Mouse (Mus musculus) left cerebral cortex, adult 2 months (tissue): Measurements from ENCODE around the gene Pcdh7. TPM values are rescaled to one million over a fixed set of nuclear protein-coding genes. Genes with fewer than 3 reads are reported as not detected.

Source experiments
- DNase-seq, 2 experiments: peaks; one replicate each; pipeline ENCODE4 v3.0.0; 2021 to 2022; ENCODE audit warnings: low spot score in 2 of 2, mixed read lengths in 1 of 2; ENCODE audit errors: extremely low spot score in 1 of 2
- H3K27ac ChIP-seq: fragments of 200-600 bp; 2 replicates; pipeline ENCODE4 v1.8.1; 2022
- H3K4me3 ChIP-seq: fragments of 200-600 bp; 2 replicates; pipeline ENCODE4 v1.8.1; 2022
- CTCF ChIP-seq: fragments of 200-600 bp; IDR thresholded peaks from 2 replicates; pipeline ENCODE4 v1.8.1; 2022; ENCODE audit warnings: antibody characterized with exemption, mild to moderate bottlenecking, moderate library complexity
- intact Hi-C: fragments of 180-260 bp; cut with DNase I; formaldehyde crosslinking; loops from one replicate; pipeline ENCODE4 v1.15.1; 2025
- total RNA-seq, 2 experiments: library from RNA; stranded (reverse); gene quantifications; 2 replicates each; pipeline ENCODE4 v1.2.3; 2021

Gene Pcdh7
- total RNA-seq, 2 experiments from 2014 or later = 169 to 170 TPM

DNA sequence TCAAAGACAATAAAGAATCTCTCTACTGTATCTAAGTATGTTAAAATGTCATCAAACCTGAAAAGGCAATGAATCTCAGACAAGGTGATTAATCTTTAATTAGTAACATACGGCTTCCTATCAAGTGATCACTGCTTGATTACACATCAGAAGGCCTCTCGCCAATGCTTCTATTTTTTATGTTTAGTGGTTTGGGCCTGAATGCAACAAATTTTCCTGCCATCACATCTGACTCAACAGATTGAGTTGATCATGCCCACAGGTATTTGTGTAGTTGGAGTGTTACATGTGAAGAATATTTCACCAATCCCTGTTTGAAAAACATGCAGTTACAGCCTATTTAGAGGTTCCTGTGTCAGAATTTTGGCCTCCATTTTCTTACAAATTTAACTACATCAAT, 225.8 kb downstream of the Pcdh7 start:
- TF ChIP-seq CTCF = no peak

DNA sequence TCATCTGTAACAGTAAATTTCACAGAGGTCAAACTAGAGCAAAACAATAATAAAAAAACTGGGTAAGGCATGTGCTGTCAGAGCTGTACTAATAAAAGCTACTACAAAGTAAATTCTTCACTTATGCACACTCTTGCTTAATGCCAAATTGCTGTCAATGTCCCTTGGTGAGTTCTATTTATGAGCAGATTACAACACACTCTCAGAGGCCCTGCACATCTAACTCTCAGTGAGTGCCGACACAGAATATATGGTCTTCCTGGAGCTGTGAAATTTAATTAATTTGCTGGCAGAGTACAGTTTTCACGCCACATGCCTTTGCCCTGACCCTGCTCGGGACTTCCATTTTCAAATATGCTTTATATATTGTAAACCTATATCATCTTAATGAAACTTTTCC, 227.7 kb downstream of the Pcdh7 start:
- intact Hi-C loops = loop anchor here (5.0 kb wide), 1 partner anchor 228 kb away; the partner anchor contains the start of gene Pcdh7
- Histone ChIP-seq H3K27ac (no peak overlapping the region), H3K4me3 (no peak overlapping the region)
- TF ChIP-seq CTCF = no peak
- DNase-seq = no peak

More for the DNA sequence above, 225.8 kb downstream of the Pcdh7 start:
- DNase-seq = no peak
- H3K27ac ChIP-seq = no peak overlapping the region
- intact Hi-C loops = no loop called here
- no peak overlapping the region for H3K4me3 ChIP-seq

DNA sequence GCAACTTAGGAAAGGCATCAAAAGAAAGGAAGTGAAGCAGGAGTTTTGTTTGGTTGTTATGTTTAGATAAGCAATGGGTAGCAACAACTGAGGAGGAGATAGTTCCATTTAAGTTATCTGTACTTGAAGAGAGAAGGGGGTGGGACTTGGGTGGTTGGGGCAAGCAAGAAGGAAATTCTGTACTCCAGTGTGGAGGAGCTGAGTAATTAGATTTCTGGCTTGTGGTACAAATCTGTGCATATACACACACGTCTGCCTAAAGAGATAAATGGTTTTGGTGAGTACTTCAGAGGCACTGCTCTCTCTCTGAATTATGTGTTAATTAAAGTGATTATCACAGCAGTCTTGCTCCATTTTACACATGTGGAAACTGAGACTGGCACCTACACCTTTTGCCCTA, 241.6 kb downstream of the Pcdh7 start:
- no peak overlapping the region for H3K27ac ChIP-seq
- no peak for DNase-seq
- intact Hi-C loops = no loop called here
- no peak for TF ChIP-seq CTCF
- no peak overlapping the region for H3K4me3 ChIP-seq

DNA sequence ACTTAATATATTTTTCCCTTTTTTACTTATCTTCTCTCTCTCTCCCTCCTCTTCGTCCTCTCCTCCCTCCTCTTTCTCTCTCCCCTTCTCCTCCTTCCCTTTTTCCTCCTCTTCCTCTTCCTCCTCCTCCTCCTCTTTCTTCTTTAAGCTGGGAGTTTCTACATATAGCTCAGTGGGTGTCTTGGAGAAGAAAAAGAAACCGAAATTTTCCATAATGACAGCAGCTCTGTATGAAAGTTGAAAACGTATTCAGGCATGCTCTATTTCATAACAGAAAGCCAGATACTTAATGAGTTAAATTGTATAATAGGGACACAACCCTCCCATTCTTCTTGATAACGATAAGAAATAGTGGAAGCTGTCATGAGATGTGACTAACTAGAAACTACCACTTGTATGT, 246.0 kb downstream of the Pcdh7 start:
- Histone ChIP-seq H3K4me3 (no peak overlapping the region), H3K27ac (peak overlapping the region; percentile 37; the same call in 1 of the 2 replicates)
- no peak for TF ChIP-seq CTCF
- intact Hi-C loops = loop anchor here (10.0 kb wide), 1 partner anchor 151 kb away; no protein-coding TSS in a partner anchor
- DNase-seq = no peak

DNA sequence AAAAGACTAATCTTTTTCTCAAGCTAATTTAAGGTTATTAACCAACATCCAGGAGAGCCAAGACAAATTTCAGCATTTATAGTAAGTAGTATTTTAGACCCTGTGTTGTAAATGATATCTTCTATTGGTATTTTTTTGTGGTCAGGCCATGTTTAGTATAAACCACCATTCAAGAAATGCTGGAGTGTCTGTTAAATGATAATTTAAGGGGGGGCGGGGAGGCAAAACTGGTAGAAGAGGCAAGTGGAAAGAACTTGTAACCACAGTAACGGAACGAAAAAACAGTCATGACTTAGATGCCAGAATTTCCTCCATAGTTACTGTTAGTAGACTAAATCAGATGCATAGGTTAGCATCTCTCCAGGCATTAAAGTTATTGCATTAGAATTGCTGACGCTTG, 246.4 kb downstream of the Pcdh7 start:
- Histone ChIP-seq H3K4me3 (no peak overlapping the region), H3K27ac (peak overlapping the region; percentile 37; the same call in 1 of the 2 replicates)
- no peak for TF ChIP-seq CTCF
- DNase-seq = no peak
- intact Hi-C loops = loop anchor here (10.0 kb wide), 1 partner anchor 151 kb away; no protein-coding TSS in a partner anchor

DNA sequence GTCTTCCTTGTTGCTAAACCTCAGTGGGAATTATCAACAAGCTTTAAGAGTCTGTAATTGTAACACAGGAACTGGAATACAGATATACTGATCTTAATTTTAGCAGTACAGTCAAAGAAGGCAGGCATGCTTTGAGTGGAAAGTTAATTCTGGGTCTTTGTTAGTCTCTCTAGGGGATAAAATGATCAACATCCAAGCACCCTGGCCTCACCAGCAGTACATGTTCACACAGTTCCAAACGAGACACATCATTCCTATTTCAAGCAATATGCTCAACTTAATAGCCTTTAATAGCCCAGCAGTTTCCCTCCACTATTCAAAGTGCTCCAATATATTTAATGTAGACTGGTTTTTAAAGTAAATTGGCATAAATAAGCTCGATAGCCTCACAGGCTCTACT, 275.8 kb downstream of the Pcdh7 start:
- Histone ChIP-seq H3K4me3 (no peak overlapping the region), H3K27ac (no peak overlapping the region)
- no peak for TF ChIP-seq CTCF
- intact Hi-C loops = no loop called here
- no peak for DNase-seq

DNA sequence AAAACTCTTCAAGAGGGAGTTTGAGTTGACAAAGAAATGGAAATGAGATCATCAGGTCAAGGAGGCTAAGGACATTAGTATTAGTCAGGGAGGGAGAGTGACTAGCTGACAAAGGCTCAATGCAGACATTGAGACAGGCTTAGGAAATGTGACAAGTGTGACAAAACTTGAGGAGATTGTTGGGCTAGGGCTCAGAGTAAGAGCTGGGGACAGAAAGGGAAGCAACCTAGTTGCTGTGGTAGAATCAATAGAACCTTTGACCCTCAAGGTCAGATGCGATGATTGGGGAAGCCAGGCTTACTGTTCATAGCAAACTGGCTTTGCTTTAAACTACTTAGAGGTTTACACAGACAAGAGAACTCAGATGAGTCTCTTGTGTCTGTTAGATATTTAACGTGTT, 303.6 kb downstream of the Pcdh7 start:
- H3K27ac ChIP-seq = no peak overlapping the region
- TF ChIP-seq CTCF = no peak

DNA sequence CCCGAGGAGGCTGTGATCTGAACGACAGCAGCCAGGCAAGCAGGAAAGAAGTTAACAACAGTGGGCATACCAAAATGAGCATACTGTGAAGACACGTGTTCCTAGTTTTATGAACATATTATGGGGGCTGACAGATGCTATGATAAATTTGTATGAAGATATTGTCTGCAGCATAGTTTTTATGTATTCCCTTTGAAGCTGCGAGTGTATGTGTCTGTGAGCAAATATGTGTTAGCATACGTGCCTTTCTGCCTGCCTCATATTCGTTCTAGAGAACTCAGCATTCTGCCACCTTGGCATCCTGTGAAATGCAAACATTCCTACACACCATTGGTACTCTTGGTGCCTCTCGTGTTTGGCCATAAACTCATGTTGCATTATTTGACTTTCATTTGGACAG, 307.4 kb downstream of the Pcdh7 start:
- no peak overlapping the region for H3K4me3 ChIP-seq
- DNase-seq = no peak
- no peak overlapping the region for H3K27ac ChIP-seq
- intact Hi-C loops = no loop called here
- TF ChIP-seq CTCF = no peak

More for the DNA sequence above, 303.6 kb downstream of the Pcdh7 start:
- no peak overlapping the region for H3K4me3 ChIP-seq
- intact Hi-C loops = no loop called here
- DNase-seq = no peak

DNA sequence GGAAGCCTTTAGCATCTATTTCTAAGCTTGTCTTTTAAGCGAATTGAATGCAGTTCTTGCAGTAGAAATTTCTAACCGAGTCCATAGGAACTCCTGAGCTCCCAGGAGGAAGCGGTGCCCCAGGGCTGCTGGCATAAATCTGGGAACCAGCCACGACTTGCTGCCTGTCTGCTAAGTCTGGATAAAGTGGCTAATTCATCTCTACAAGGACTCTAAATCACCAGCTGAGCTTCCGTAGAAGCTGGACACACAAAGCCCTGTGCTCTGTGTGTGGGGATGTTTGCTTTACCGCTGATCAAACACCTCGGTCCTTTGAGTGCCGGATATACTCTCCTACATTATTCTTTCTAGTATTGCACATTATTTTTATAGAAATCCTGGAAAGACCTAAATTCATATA, 308.0 kb downstream of the Pcdh7 start:
- Histone ChIP-seq H3K4me3 (no peak overlapping the region), H3K27ac (no peak overlapping the region)
- no peak for TF ChIP-seq CTCF
- no peak for DNase-seq
- intact Hi-C loops = no loop called here

DNA sequence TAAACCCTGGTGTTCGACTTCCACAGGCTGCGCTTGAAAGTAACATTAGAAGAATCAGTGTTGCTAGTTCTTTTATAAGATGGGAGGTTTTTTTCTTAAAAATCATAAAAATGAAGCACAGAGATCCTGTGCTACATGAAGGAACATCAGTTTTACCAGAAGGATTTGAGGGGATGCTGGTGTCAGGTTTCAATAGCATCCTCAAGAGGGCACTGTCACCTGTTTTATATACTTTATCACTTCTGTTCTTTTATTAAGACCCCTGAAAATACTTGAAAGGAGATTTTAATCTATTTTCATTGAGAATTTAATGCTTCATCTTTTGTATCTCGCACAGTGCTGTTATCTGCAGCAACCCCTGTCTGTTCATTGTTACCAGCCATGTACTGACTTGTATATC, 322.1 kb downstream of the Pcdh7 start:
- Histone ChIP-seq H3K4me3 (no peak overlapping the region), H3K27ac (no peak overlapping the region)
- TF ChIP-seq CTCF = peak; percentile 51
- no peak for DNase-seq
- intact Hi-C loops = loop anchor here (5.0 kb wide), 1 partner anchor 323 kb away; the partner anchor contains the start of gene Pcdh7

DNA sequence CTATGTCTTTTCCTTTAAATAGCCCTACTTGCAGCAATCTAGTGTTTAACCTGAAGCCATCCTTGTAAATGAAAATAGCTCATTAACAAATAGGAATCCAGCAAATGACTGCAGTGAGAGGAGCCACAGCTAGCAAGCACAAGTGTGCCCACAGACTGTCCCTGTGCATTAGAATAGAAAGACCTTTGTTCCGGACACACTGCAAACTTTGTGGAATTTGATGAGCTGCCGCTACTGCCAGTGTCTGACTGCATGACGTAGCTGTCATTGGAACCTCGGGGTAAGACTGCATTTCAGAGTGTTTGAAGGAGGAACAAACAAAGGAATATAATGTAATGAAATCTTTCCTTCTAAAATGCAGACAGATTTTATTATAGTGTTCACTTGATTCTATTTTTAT, 326.4 kb downstream of the Pcdh7 start:
- H3K4me3 ChIP-seq = no peak overlapping the region
- H3K27ac ChIP-seq = no peak overlapping the region
- no peak for DNase-seq
- TF ChIP-seq CTCF = no peak
- intact Hi-C loops = loop anchor here (5.0 kb wide), 1 partner anchor 327 kb away; the partner anchor contains the start of gene Pcdh7

DNA sequence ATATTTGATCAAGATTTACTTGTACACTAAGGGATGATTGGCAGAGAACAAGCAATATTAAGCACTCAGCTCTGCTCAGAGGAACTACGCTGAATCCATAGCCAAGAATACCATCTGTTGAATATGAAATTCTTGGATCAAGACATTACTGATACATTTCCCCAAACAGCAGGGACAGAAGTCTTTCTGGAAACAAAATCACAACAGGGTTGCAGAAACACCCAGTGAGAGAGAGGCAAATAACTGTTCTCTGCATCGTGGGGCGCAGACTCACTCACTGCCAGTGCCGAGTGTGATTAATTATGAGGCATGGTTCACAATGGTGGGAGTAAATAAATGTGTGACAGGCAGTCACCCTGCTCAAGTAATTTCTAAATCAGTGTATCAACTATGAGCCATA, 363.3 kb downstream of the Pcdh7 start:
- Histone ChIP-seq H3K4me3 (no peak overlapping the region), H3K27ac (no peak overlapping the region)
- no peak for DNase-seq
- no peak for TF ChIP-seq CTCF
- intact Hi-C loops = no loop called here

DNA sequence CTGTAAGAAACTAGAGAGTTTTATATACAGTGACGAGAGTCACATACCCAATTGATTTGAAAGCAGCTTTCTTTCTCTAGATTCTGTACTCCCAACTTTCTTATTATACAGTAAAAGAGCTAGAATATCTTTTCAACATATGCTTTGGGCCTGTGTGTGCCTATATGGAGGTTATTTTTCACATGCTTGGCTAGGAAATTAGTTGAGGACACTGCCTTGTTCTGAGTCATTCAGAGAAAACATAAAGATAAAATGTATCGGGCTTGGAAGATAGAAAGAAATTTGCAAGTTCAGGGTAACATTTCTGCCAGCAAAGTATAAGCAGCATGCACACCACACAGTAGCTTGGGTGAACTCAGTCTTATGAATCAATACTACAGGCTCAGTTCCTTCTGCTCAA, 364.5 kb downstream of the Pcdh7 start:
- no peak overlapping the region for H3K4me3 ChIP-seq
- no peak for DNase-seq
- no peak overlapping the region for H3K27ac ChIP-seq
- TF ChIP-seq CTCF = no peak
- intact Hi-C loops = no loop called here
